Mouse (Mus musculus): Measurements from ENCODE around the gene Pipox. TPM values are rescaled to one million over a fixed set of nuclear protein-coding genes. Genes with fewer than 3 reads are reported as not detected.

Gene Pipox
- polyA plus RNA-seq (2012; rRNA removed), result 0.94 and 1.4 TPM in 2 replicates

DNA sequence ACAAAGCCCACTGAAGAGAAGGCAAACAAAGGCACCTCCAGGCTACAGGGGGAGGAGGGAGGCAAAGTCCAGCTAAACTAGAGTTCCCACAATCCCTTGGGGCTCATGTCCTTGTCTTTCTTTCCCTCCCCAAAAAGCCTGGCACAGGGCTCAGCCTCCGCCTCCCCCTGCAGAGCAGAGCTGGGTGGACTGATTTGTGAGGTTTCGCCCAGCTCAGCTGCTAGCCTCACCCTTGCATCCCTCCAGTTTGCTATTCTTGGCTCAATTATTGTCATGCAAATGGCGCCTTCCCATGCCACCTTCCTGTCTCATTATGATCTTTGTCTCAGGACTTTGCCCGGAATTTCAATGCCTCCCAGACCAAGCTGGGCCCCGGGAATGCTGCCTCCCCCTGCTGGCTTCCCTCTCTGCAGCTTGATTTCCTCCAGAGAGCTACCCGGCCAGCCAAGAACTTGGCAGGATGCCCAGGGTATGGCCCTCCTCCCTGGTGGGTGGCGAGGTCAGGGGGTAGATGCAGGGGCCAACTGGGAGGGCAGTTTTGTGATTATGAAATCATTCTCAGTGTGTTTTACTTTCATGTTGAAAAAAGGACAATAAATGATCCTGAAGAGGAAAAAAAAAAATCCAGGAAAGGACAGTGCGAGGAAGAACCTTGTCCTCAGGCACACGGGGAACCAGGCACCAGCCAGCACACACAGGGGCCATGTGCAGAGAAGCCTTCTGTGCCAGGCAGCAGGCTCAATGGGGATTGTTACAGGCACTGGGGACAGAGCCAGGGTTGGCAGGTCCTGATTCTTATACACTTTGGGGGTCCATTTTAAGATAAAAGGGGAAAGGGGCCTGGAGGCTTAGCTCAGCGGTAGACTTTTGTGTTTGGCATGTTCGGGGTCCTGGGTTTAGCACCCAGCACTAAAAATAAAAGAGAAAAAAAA, at the start of gene Pipox:
Gene Pipox (minus strand): TSS at position 310 of the 932 bp plus-strand sequence.
- TF ChIP-seq POLR2A (IDR thresholded peaks at IDR 0.05; ENCODE audit: control insufficient read depth, low read depth, low read length) (no peak), CTCF (IDR thresholded peaks at IDR 0.05; ENCODE audit: control insufficient read depth, insufficient read depth, insufficient replicate concordance, low read depth, low read length) (no peak)
- no peaks in the 10 kb centered on the region; the same call in 1 of the 2 replicates for H3K4me1 ChIP-seq (ENCODE audit: control insufficient read depth, insufficient read depth, low read length)
- no peak within 1 kb of the TSS for H3K4me3 ChIP-seq (ENCODE audit: control insufficient read depth, low read depth, low read length)
- H3K36me3 ChIP-seq (ENCODE audit: control insufficient read depth, insufficient read depth, low read length), result no peaks in the 10 kb centered on the region
- no peak within 1 kb of the TSS for H3K27ac ChIP-seq (ENCODE audit: control insufficient read depth, insufficient read depth, low read depth, low read length)
- no peaks in the 10 kb centered on the region for H3K27me3 ChIP-seq (ENCODE audit: control insufficient read depth, insufficient read depth, low read length)

DNA sequence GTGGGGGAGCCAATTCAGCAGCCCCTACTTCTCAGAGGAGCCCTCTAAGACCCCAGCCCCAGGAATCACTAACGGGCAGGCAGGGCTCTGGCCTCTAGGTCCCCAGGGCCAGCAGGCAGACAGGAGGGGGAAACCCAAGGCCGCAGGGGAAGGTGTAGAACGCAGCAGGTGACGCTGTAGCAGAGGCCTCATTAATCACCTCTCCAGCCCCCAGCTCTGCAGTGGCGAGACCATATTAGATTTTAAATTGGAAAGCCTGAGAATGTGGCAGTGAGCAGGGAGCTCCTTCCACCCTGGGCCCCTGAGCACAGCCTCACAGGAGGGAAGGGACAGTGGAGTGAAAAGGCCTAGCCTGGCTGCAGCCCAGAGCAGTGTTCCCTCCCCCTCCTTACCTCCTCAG, 48.3 kb upstream of the Pipox start:
- Histone ChIP-seq H3K4me3 (ENCODE audit: control insufficient read depth, low read depth, low read length) (no peak overlapping the region), H3K4me1 (ENCODE audit: control insufficient read depth, insufficient read depth, low read length) (peaks cover 4% of the 10 kb centered on the region), H3K36me3 (ENCODE audit: control insufficient read depth, insufficient read depth, low read length) (no peaks in the 10 kb centered on the region), H3K27me3 (ENCODE audit: control insufficient read depth, insufficient read depth, low read length) (no peaks in the 10 kb centered on the region), H3K27ac (ENCODE audit: control insufficient read depth, insufficient read depth, low read depth, low read length) (no peak overlapping the region)
- no peak for TF ChIP-seq POLR2A (IDR thresholded peaks at IDR 0.05; ENCODE audit: control insufficient read depth, low read depth, low read length)
- no peak for TF ChIP-seq CTCF (IDR thresholded peaks at IDR 0.05; ENCODE audit: control insufficient read depth, insufficient read depth, insufficient replicate concordance, low read depth, low read length)

DNA sequence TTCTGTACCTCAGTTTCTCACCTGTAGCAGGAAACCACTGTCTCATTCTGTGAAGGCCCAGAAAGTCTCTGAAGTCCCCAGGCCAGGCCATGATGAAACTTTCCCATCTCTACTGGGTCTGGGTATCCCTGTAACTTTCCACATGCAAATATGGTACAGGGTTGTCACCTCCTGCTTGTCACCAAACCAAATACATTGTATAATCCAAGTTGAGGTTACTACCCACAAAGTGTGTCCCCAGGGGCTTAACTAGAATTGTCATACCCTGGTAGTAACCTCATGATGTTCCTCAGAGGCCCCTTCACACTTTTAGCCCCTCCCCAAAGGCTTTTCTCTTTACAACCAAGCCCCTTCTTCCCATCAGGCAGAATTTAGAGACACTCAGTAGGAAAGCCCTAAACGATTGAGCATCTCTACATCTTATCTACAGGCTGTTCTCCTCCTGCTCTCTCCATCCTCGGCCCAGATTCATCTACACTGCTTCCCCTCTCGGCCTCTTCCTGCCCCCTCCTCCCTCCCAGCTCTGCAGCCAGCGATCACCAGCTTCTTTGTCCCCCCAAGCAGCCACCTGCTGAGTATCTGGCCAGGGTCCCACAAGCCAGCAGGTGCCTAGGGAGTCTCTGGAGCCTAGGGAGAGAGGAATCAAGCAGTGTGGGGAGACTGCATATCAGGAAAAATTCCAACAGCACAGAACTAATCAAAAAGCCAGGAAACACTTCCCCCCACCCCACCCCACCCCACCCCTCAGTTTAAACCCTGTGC, 43.9 kb upstream of the Pipox start:
- no peaks in the 10 kb centered on the region for H3K36me3 ChIP-seq (ENCODE audit: control insufficient read depth, insufficient read depth, low read length)
- TF ChIP-seq POLR2A (IDR thresholded peaks at IDR 0.05; ENCODE audit: control insufficient read depth, low read depth, low read length), result no peak
- no peak for TF ChIP-seq CTCF (IDR thresholded peaks at IDR 0.05; ENCODE audit: control insufficient read depth, insufficient read depth, insufficient replicate concordance, low read depth, low read length)
- H3K4me3 ChIP-seq (ENCODE audit: control insufficient read depth, low read depth, low read length), result no peak overlapping the region
- no peaks in the 10 kb centered on the region for H3K27me3 ChIP-seq (ENCODE audit: control insufficient read depth, insufficient read depth, low read length)
- no peaks in the 10 kb centered on the region for H3K4me1 ChIP-seq (ENCODE audit: control insufficient read depth, insufficient read depth, low read length)
- H3K27ac ChIP-seq (ENCODE audit: control insufficient read depth, insufficient read depth, low read depth, low read length), result no peak overlapping the region

DNA sequence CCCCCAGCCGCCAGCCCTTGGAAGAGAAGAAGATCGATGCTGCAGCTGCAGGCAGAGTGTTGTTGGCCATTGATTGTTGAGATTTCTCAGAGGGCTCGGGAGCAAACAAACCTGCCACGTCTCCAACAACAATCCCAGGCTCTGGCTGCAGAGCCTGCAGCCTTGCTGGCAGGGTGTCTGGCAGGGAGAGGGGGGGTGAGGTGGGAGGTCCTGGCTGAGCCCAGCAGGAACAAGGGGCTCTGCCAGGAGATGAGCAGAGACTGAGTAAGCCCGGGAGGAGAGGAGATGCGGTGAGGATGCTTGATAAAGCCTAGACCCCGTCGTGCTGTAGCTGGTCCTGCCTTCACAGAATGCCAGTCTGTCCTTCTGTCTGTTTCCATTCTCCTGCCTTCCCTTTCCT, 43.0 kb upstream of the Pipox start:
- Histone ChIP-seq H3K27ac (ENCODE audit: control insufficient read depth, insufficient read depth, low read depth, low read length) (no peak overlapping the region), H3K4me1 (ENCODE audit: control insufficient read depth, insufficient read depth, low read length) (peaks cover 2% of the 10 kb centered on the region), H3K36me3 (ENCODE audit: control insufficient read depth, insufficient read depth, low read length) (no peaks in the 10 kb centered on the region), H3K27me3 (ENCODE audit: control insufficient read depth, insufficient read depth, low read length) (peaks cover 5% of the 10 kb centered on the region), H3K4me3 (ENCODE audit: control insufficient read depth, low read depth, low read length) (no peak overlapping the region)
- TF ChIP-seq POLR2A (IDR thresholded peaks at IDR 0.05; ENCODE audit: control insufficient read depth, low read depth, low read length) (no peak), CTCF (IDR thresholded peaks at IDR 0.05; ENCODE audit: control insufficient read depth, insufficient read depth, insufficient replicate concordance, low read depth, low read length) (no peak)

DNA sequence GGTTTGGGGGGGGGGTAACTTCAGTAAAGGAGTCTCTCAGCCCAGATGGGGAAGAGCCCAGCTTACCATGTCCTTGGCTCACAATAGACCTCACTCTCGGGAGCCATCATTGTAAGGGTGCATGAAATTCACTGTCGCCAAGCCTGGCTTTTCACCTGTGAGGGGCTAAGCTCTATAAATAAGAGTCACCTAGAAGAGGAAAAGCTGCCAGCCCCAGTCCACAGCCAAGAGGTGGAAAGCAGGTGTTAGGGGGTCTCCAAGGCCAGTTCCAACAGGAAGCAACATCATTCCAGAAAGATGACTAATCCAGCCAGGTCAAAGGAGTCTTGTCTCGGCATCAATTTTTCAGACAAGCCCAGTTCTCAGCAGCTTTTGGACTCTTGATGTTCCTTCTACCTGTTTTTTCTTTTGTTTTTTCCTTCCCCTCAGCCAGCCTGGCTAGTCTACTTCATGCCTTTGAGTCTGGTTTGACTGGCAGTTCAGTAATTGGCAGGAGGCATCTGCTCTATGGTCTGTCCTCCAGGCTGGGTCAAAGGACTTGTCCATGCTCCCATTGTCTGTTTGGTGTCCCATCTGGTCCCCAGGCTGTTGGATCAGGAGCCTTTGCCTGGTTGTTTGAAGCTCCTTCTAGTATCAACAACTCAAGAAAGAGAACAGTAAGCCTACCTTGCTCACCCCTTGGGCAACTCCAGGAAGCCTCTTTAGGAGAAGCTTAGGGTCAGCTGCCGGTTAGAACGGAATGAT, 40.8 kb upstream of the Pipox start:
- peaks cover 17% of the 10 kb centered on the region for H3K4me1 ChIP-seq (ENCODE audit: control insufficient read depth, insufficient read depth, low read length)
- H3K27me3 ChIP-seq (ENCODE audit: control insufficient read depth, insufficient read depth, low read length), result peaks cover 5% of the 10 kb centered on the region

DNA sequence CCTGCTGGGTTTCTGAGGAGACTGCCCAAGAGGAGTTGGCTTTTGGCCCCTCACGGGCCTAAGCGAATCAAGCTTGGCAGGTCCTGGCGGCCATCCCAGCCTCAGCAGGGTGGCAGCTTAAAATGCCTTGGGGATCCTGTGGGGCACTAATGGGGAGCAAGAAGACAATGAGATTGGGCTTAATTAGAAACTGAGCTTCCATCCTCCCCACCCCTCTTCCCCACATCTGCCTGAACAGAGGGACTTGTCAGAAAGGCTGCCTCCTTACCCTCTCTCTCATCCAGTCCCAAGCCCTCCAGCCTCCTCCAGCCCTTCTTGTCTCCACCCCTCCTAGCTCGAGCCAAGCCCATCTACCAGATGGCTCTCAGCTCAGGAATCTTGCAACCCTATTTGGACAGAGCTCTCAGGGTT, 40.2 kb upstream of the Pipox start:
- H3K27me3 ChIP-seq (ENCODE audit: control insufficient read depth, insufficient read depth, low read length), result peaks cover 5% of the 10 kb centered on the region
- H3K36me3 ChIP-seq (ENCODE audit: control insufficient read depth, insufficient read depth, low read length), result no peaks in the 10 kb centered on the region
- peaks cover 17% of the 10 kb centered on the region for H3K4me1 ChIP-seq (ENCODE audit: control insufficient read depth, insufficient read depth, low read length)
- H3K27ac ChIP-seq (ENCODE audit: control insufficient read depth, insufficient read depth, low read depth, low read length), result no peak overlapping the region
- H3K4me3 ChIP-seq (ENCODE audit: control insufficient read depth, low read depth, low read length), result no peak overlapping the region
- no peak for TF ChIP-seq POLR2A (IDR thresholded peaks at IDR 0.05; ENCODE audit: control insufficient read depth, low read depth, low read length)
- no peak for TF ChIP-seq CTCF (IDR thresholded peaks at IDR 0.05; ENCODE audit: control insufficient read depth, insufficient read depth, insufficient replicate concordance, low read depth, low read length)

More for the DNA sequence above, 40.8 kb upstream of the Pipox start:
- TF ChIP-seq CTCF (IDR thresholded peaks at IDR 0.05; ENCODE audit: control insufficient read depth, insufficient read depth, insufficient replicate concordance, low read depth, low read length), result no peak
- no peak for TF ChIP-seq POLR2A (IDR thresholded peaks at IDR 0.05; ENCODE audit: control insufficient read depth, low read depth, low read length)
- Histone ChIP-seq H3K4me3 (ENCODE audit: control insufficient read depth, low read depth, low read length) (no peak overlapping the region), H3K27ac (ENCODE audit: control insufficient read depth, insufficient read depth, low read depth, low read length) (no peak overlapping the region), H3K36me3 (ENCODE audit: control insufficient read depth, insufficient read depth, low read length) (no peaks in the 10 kb centered on the region)
